Mouse (Mus musculus) gastrocnemius, postnatal 10 days (tissue): ENCODE results near the gene Rfx6. TPM values are rescaled to one million over a fixed set of nuclear protein-coding genes. Genes with fewer than 3 reads are reported as not detected.

Source experiments
- DNase-seq: peaks from one replicate; pipeline ENCODE4 v3.0.0; 2021; ENCODE audit warnings: mixed read lengths
- long read RNA-seq, 2 experiments: library from polyadenylated mRNA; stranded (forward); transcript quantifications; one replicate each; pipeline ENCODE4 v2.0.0; 2021
- total RNA-seq, 2 experiments: library from RNA; stranded (reverse); gene quantifications; 2 replicates each; pipeline ENCODE4 v1.2.3; 2021

Gene Rfx6
- not detected for total RNA-seq
- long read RNA-seq, experiment 1 = 0 reads
- long read RNA-seq, experiment 2 = 0 reads

GRCm38 (mm10) chr10:51677548-51678250 is at the start of gene Rfx6:
TSS of gene Rfx6 (plus strand) at chr10:51677756.
- peak; percentile 13 for DNase-seq

GRCm38 (mm10) chr10:51631411-51632136 is 46.0 kb upstream of the Rfx6 start, which contains the start of gene Gprc6a:
TSS of gene Gprc6a (minus strand) at chr10:51631461.
- no peak for DNase-seq

- DNase-seq = no peak
Measured at GRCm38 (mm10) chr10:51649506-51650221, 27.9 kb upstream of the Rfx6 start.

GRCm38 (mm10) chr10:51657324-51657723 is 20.2 kb upstream of the Rfx6 start:
- no peak for DNase-seq

GRCm38 (mm10) chr10:51669334-51669733 is 8.2 kb upstream of the Rfx6 start:
- DNase-seq = no peak

- DNase-seq = no peak
Measured at GRCm38 (mm10) chr10:51671583-51671982, 6.0 kb upstream of the Rfx6 start.

- DNase-seq = no peak
Measured at GRCm38 (mm10) chr10:51672082-51672779, 5.3 kb upstream of the Rfx6 start.

GRCm38 (mm10) chr10:51678251-51678639 is 689 bp downstream of the Rfx6 start:
- no peak for DNase-seq

GRCm38 (mm10) chr10:51720904-51721303 is 43.3 kb downstream of the Rfx6 start:
- no peak for DNase-seq

- no peak for DNase-seq
Measured at GRCm38 (mm10) chr10:51761436-51761835, 83.9 kb downstream of the Rfx6 start.

- DNase-seq = no peak
Measured at GRCm38 (mm10) chr10:51763241-51763640, 85.7 kb downstream of the Rfx6 start.

- DNase-seq = no peak
Measured at GRCm38 (mm10) chr10:51768445-51768844, 90.9 kb downstream of the Rfx6 start.

GRCm38 (mm10) chr10:51769252-51769651 is 91.7 kb downstream of the Rfx6 start:
- no peak for DNase-seq

GRCm38 (mm10) chr10:51779648-51780047 is 102.1 kb downstream of the Rfx6 start:
- no peak for DNase-seq

Other genes starting within 250 kb of the Rfx6 start
- gene Gm49339, start 197.1 kb upstream of the Rfx6 start, total RNA-seq = 1 to 10 TPM in 1 of 2 experiments, under 1 TPM in 1; 0.59 to 1.1 TPM
- gene Lilr4b, start 197.1 kb upstream of the Rfx6 start, total RNA-seq = 1 to 10 TPM in 1 of 2 experiments, under 1 TPM in 1; 0.92 to 2.3 TPM
- gene Lilrb4a, start 186.8 kb upstream of the Rfx6 start, total RNA-seq = 1 to 10 TPM in 1 of 2 experiments, under 1 TPM in 1; 0.82 to 2.5 TPM
- gene Fam162b, start 87.2 kb upstream of the Rfx6 start, total RNA-seq = not detected
- not detected for gene Gprc6a, start 46.3 kb upstream of the Rfx6 start, total RNA-seq